In genomic region chr5:101537518-101538380, GRCm38 (mm10) we compare ENCODE assay signal across 11 mouse cellular contexts.
DNase-seq lines count a peak whose midpoint lies in the region; ATAC-seq and TF ChIP-seq lines count a peak whose summit lies in the region.
"Had no signal": no experiment of that assay in that cellular context is flagged by ENCODE, and none has a peak within 500 bp of the region (broad histone marks: within the 10 kb centered on the region; RNA-seq: fewer than 3 reads in every experiment).

No protein-coding gene starts in this region.

- peak overlapping the region; percentile 23 for H3K4me2 ChIP-seq in forebrain, embryonic 14.5 days (ENCODE audit: low read length)
- 0 out of 2 replicates have a peak overlapping the region, but pooled peaks have one; percentile 9 for H3K4me2 ChIP-seq in liver, postnatal 0 days (ENCODE audit: low read depth, low read length)

- H3K36me3 ChIP-seq in heart, embryonic 10.5 days = no peaks in the 10 kb centered on the region
- H3K36me3 ChIP-seq in forebrain, embryonic 14.5 days (ENCODE audit: control insufficient read depth, insufficient read depth, low read length) = no peaks in the 10 kb centered on the region
- H3K36me3 ChIP-seq in liver, postnatal 0 days (replicated peaks; ENCODE audit: insufficient read depth, low read length) = no peaks in the 10 kb centered on the region

- peaks cover 75% of the 10 kb centered on the region for H3K27me3 ChIP-seq in heart, embryonic 10.5 days (ENCODE audit: insufficient read depth, poor library complexity, severe bottlenecking)
- peaks cover 83% of the 10 kb centered on the region for H3K27me3 ChIP-seq in forebrain, embryonic 14.5 days (replicated peaks; ENCODE audit: control insufficient read depth, insufficient read depth, low read length)
- 0 out of 2 replicates have a peak, but pooled peaks cover 11% of the 10 kb centered on the region for H3K27me3 ChIP-seq in liver, postnatal 0 days (ENCODE audit: insufficient read depth, low read length)

- no peak for TF ChIP-seq CTCF in liver, postnatal 0 days (IDR thresholded peaks at IDR 0.05; ENCODE audit: low read depth)

- peak overlapping the region; percentile 49 for H3K4me3 ChIP-seq in heart, embryonic 10.5 days
- no peak overlapping the region for H3K4me3 ChIP-seq in forebrain, embryonic 14.5 days (ENCODE audit: low read depth, low read length)
- no peak overlapping the region for H3K4me3 ChIP-seq in liver, postnatal 0 days (ENCODE audit: low read depth, low read length)
- H3K4me3 ChIP-seq: erythroblast, embryonic 14.5 days had no signal

- H3K9ac ChIP-seq in forebrain, embryonic 14.5 days (ENCODE audit: low read length) = no peak overlapping the region; the same call in 1 of the 2 replicates
- no peak overlapping the region for H3K9ac ChIP-seq in liver, postnatal 0 days (replicated peaks)

- ATAC-seq in forebrain, embryonic 14.5 days = peak; percentile 46; the same call in 1 of the 2 replicates
- no peak for ATAC-seq in liver, postnatal 0 days
- no peak for ATAC-seq in inflammation-experienced regulatory T-cells, adult 6 months

- TF ChIP-seq EP300 in liver, postnatal 0 days (IDR thresholded peaks at IDR 0.05; ENCODE audit: low read depth) = no peak

- 3% methylated on average over 23 of the region's 23 CpGs for WGBS in heart, embryonic 10.5 days
- WGBS in forebrain, embryonic 14.5 days = under 1% methylated on average over 23 of the region's 23 CpGs
- 26% methylated on average over 23 of the region's 23 CpGs for WGBS in liver, postnatal 0 days (ENCODE audit: insufficient replicate concordance)

- 0 out of 2 replicates have a peak, but pooled peaks cover 6% of the 10 kb centered on the region for H3K4me1 ChIP-seq in heart, embryonic 10.5 days
- peaks cover 10% of the 10 kb centered on the region; the same call in 1 of the 2 replicates for H3K4me1 ChIP-seq in forebrain, embryonic 14.5 days (ENCODE audit: control insufficient read depth, insufficient read depth, low read length)
- H3K4me1 ChIP-seq in liver, postnatal 0 days (ENCODE audit: insufficient read depth) = no peaks in the 10 kb centered on the region; the same call in 1 of the 2 replicates

- H3K9me3 ChIP-seq in heart, embryonic 10.5 days = no peaks in the 10 kb centered on the region
- H3K9me3 ChIP-seq in forebrain, embryonic 14.5 days (replicated peaks; ENCODE audit: control insufficient read depth, low read length) = no peaks in the 10 kb centered on the region
- no peaks in the 10 kb centered on the region for H3K9me3 ChIP-seq in liver, postnatal 0 days (ENCODE audit: low read length)

- no peak overlapping the region for H3K27ac ChIP-seq in heart, embryonic 10.5 days
- H3K27ac ChIP-seq in forebrain, embryonic 14.5 days (ENCODE audit: low read depth, low read length) = no peak overlapping the region
- H3K27ac ChIP-seq in liver, postnatal 0 days (ENCODE audit: low read depth) = no peak overlapping the region

- DNase-seq in heart, embryonic 10.5 days (ENCODE audit: low spot score) = no peak
- no peak for DNase-seq in heart, adult 8-10 months (ENCODE audit: low spot score)
- peak; percentile 79 for DNase-seq in ES-CJ7 (ENCODE audit: low read depth, low spot score)
- DNase-seq in forebrain, embryonic 14.5 days (ENCODE audit: low spot score) = peak; percentile 47
- DNase-seq in liver, postnatal 0 days = no peak
- DNase-seq in gastrocnemius, postnatal 4 days (ENCODE audit: low spot score in 2 of 2) = no peak
- no peak for DNase-seq in cerebellum, adult 9-11 months
- DNase-seq: adrenal gland, postnatal 25 days; layer of hippocampus, postnatal 36 days had no signal

Comparison
In these comparisons a context has a peak if more than half of its experiments do, and no peak if none do; other contexts are left out.
1. DNase-seq: peak in ES-CJ7 (single experiment) and forebrain, embryonic 14.5 days (single experiment); none in heart, embryonic 10.5 days (single experiment), heart, adult 8-10 months (single experiment), liver, postnatal 0 days (single experiment), gastrocnemius, postnatal 4 days (0 of 2) and cerebellum, adult 9-11 months (single experiment).